Mouse (Mus musculus) neural tube, embryonic 14.5 days (tissue): ENCODE measurements at regions not wholly inside any gene's neighbourhood (a gene's known extent, or its start where the extent isn't known, plus 50 kb on each side); places are given as distances from the start of the nearest gene placed in this dataset.

Experiments
- ATAC-seq: fragments of 200-750 bp; cut with Nextera tagmentation; 2 replicates; pipeline ENCODE4 v1.8.0; 2017; ENCODE audit warnings: low read depth, mild to moderate bottlenecking, moderate TSS enrichment, moderate library complexity
- H3K27ac ChIP-seq: fragments of 300-500 bp; sonication (generic); 2 replicates; pipeline ENCODE4 v1.5.1; 2014; ENCODE audit warnings: low read depth, mild to moderate bottlenecking, control low read depth, low read length, moderate library complexity, mixed read lengths
- H3K27me3 ChIP-seq: fragments of 300-500 bp; sonication (generic); 2 replicates; pipeline ENCODE4 v1.6.1; 2014; ENCODE audit warnings: low read length; ENCODE audit not compliant: control insufficient read depth, insufficient read depth
- H3K36me3 ChIP-seq: fragments of 300-500 bp; sonication (generic); 2 replicates; pipeline ENCODE4 v1.6.1; 2014; ENCODE audit warnings: low read length, mixed read lengths; ENCODE audit not compliant: control insufficient read depth, insufficient read depth
- H3K4me1 ChIP-seq: fragments of 300-500 bp; sonication (generic); 2 replicates; pipeline ENCODE4 v1.6.1; 2014; ENCODE audit warnings: low read length; ENCODE audit not compliant: control insufficient read depth, insufficient read depth
- H3K4me2 ChIP-seq: fragments of 300-500 bp; sonication (generic); 2 replicates; pipeline ENCODE4 v1.6.1; 2014; ENCODE audit warnings: mild to moderate bottlenecking, low read depth, low read length, control low read depth
- H3K4me3 ChIP-seq: fragments of 300-500 bp; sonication (generic); 2 replicates; pipeline ENCODE4 v1.5.1; 2014; ENCODE audit warnings: low read depth, low read length, control low read depth, mixed read lengths
- H3K9ac ChIP-seq: fragments of 300-500 bp; sonication (generic); replicated peaks from 2 replicates; pipeline ENCODE4 v1.6.1; 2014; ENCODE audit warnings: low read depth, mild to moderate bottlenecking, control low read depth, low read length, mixed read lengths
- H3K9me3 ChIP-seq: fragments of 300-500 bp; sonication (generic); 2 replicates; pipeline ENCODE4 v1.6.1; 2016; ENCODE audit warnings: low read length; ENCODE audit not compliant: control insufficient read depth
- WGBS: fragments of 180-500 bp; shearing (Covaris S2); extraction: QIAGEN DNeasy Blood & Tissue Kit; methylation state at CpG from one replicate; pipeline ENCODE4 v1.1.7; 2014; 5-methylcytosine and 5-hydroxymethylcytosine counted together

- Histone ChIP-seq H3K27ac (peak overlapping the region; percentile 39; the same call in 1 of the 2 replicates), H3K36me3 (no peaks in the 10 kb centered on the region), H3K4me1 (peaks cover 10% of the 10 kb centered on the region; the same call in 1 of the 2 replicates), H3K9ac (no peak overlapping the region), H3K27me3 (no peaks in the 10 kb centered on the region), H3K9me3 (peaks cover 2% of the 10 kb centered on the region; the same call in 1 of the 2 replicates), H3K4me2 (no peak overlapping the region), H3K4me3 (no peak overlapping the region)
- 62% methylated on average over 4 of the region's 4 CpGs for WGBS
- no peak for ATAC-seq
These were observed 256.5 kb upstream of the Habp2 start for GRCm38 (mm10) chr19:56030401-56030925.

DNA sequence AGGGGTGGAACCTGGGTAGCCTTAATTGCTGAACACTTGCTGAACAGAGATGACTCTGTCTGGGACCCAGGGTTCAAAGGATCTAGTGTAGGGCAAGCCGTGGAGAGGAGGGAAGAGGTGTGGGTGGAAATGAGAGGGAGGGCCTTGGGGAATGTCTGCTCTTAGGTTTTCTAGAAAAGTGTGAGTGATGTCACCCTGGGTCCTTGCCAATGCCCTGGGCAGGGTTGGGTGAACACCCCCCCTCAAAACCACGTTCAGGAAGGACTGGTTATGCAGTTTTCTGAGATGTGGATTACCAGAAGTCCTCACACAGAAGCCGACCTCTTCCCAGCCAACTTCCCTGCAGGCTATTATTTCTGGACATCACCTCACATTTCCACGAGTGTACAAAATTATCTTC, 252.4 kb upstream of the Habp2 start:
- Histone ChIP-seq H3K27me3 (no peaks in the 10 kb centered on the region), H3K9ac (no peak overlapping the region), H3K36me3 (no peaks in the 10 kb centered on the region), H3K4me2 (no peak overlapping the region), H3K9me3 (no peaks in the 10 kb centered on the region), H3K27ac (no peak overlapping the region), H3K4me1 (peaks cover 6% of the 10 kb centered on the region; the same call in 1 of the 2 replicates), H3K4me3 (no peak overlapping the region)
- no peak for ATAC-seq
- WGBS: 68% methylated on average over 4 of the region's 4 CpGs

DNA sequence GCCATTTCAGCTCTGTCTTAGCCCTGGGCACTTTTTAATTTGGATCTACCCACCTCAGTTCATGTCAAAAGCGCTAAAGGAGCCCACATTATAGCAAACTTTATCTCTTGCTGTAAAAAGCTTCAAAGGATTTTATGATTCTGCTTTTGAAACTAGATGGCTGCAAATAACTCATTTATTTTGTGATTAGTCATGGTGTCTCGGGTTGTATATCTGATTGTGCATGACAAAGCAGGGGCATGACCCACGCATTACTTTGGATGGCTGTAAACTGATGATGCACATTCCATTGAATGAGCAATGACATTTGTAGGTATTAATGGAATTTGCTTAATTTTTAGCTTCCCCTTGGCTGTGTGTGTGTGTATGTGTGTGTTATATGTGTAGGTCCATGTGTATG, 249.4 kb upstream of the Habp2 start:
- no peak overlapping the region for H3K4me3 ChIP-seq
- 49% methylated on average over 3 of the region's 3 CpGs for WGBS
- H3K27ac ChIP-seq: no peak overlapping the region
- no peaks in the 10 kb centered on the region for H3K36me3 ChIP-seq
- H3K4me2 ChIP-seq: no peak overlapping the region
- no peaks in the 10 kb centered on the region for H3K27me3 ChIP-seq
- no peaks in the 10 kb centered on the region for H3K9me3 ChIP-seq
- ATAC-seq: no peak
- H3K9ac ChIP-seq: no peak overlapping the region
- no peaks in the 10 kb centered on the region for H3K4me1 ChIP-seq

DNA sequence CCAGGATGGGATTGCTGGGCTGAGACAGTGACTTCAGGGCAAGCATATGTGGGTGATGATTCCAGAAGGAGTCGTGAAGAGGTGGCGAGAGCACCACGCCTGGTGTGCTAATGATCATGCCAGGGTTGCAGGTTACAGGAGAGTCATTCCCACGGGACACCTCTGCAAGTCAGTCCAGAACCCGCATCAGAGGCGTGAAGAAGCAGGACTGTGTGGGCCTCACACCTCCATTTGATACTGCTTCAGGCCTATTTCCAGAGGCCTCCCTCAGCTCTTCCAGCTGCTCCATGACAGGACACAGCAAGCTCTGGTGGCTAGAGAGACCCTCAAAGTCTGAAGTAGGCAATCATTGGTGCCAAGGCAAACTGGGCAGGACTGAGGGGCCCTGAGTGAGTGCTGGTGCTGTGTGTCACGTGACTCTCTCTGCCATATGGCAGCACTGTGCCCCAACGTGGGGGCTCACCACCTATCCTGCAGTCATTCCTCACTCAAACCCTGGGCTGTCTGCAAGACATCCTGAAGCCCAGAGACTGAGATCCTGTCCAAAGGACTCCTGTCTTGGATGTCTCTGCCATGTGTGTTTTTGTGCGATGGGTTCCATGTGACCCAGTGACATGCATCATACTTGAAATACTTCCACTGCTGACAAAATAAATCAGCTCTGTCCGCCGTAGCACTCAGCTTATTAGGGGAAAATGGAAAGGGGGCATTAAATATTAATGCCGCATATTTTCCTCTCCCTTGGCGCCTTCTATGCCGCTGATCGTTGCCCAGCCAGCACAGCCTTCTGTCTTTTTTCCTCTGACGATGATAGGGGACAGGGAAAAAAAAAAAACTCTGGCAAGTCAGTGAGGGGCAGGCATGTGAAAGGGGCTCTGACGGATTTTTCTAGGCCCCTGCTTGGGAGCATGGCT, 247.6 kb upstream of the Habp2 start:
- Histone ChIP-seq H3K9ac (no peak overlapping the region), H3K9me3 (no peaks in the 10 kb centered on the region), H3K4me1 (no peaks in the 10 kb centered on the region), H3K27ac (0 out of 2 replicates have a peak overlapping the region, but pooled peaks have one; percentile 28), H3K36me3 (no peaks in the 10 kb centered on the region), H3K4me3 (no peak overlapping the region), H3K4me2 (no peak overlapping the region), H3K27me3 (no peaks in the 10 kb centered on the region)
- 53% methylated on average over 17 of the region's 17 CpGs for WGBS
- peak; percentile 44; the same call in 1 of the 2 replicates for ATAC-seq

- Histone ChIP-seq H3K9me3 (no peaks in the 10 kb centered on the region), H3K9ac (no peak overlapping the region), H3K4me2 (no peak overlapping the region), H3K4me1 (no peaks in the 10 kb centered on the region), H3K27ac (no peak overlapping the region), H3K4me3 (no peak overlapping the region), H3K27me3 (no peaks in the 10 kb centered on the region), H3K36me3 (no peaks in the 10 kb centered on the region)
- 99% methylated on average over 3 of the region's 3 CpGs for WGBS
- no peak for ATAC-seq
These were observed 245.0 kb upstream of the Habp2 start for GRCm38 (mm10) chr19:56041930-56042329.

DNA sequence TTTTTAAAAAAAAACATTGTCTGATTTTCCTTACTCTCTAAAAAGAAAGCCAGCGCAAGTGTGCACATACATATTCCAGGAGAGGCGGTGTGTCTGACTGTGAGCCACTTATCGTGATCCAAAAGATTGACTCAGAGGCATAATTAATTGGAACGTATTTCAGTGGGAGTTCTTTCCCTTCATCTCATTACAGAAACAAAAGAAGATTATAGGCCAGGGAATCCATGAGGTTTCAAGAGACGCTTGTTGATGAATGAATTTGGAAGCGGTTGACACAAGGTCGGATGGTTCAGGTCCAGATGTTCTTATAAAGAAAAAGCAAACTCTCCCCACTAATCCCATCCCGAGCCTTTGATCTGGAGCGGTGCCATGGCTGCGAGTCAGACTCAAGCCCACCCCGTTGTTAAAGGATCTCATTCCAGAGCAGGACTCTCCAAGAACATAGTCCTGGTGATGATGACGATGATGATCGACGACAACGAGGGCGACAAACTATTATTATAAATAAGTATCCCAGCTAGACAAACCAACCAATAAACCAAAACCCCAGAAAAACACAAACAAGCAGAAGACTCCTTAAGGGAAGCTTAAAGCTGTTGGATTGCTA, 240.1 kb upstream of the Habp2 start:
- Histone ChIP-seq H3K4me3 (no peak overlapping the region), H3K36me3 (no peaks in the 10 kb centered on the region), H3K27me3 (no peaks in the 10 kb centered on the region), H3K27ac (no peak overlapping the region), H3K4me1 (no peaks in the 10 kb centered on the region), H3K9me3 (no peaks in the 10 kb centered on the region), H3K9ac (no peak overlapping the region), H3K4me2 (no peak overlapping the region)
- WGBS: 83% methylated on average over 16 of the region's 16 CpGs
- no peak for ATAC-seq

- Histone ChIP-seq H3K4me1 (no peaks in the 10 kb centered on the region), H3K4me3 (no peak overlapping the region), H3K9me3 (no peaks in the 10 kb centered on the region), H3K27ac (no peak overlapping the region), H3K36me3 (no peaks in the 10 kb centered on the region), H3K27me3 (no peaks in the 10 kb centered on the region), H3K4me2 (no peak overlapping the region), H3K9ac (no peak overlapping the region)
- 91% methylated on average over 8 of the region's 8 CpGs for WGBS
- no peak for ATAC-seq
These were observed 232.8 kb upstream of the Habp2 start for GRCm38 (mm10) chr19:56054186-56054585.

GRCm38 (mm10) chr19:56056397-56056796, 230.5 kb upstream of the Habp2 start:
- Histone ChIP-seq H3K9ac (no peak overlapping the region), H3K27me3 (no peaks in the 10 kb centered on the region), H3K4me1 (no peaks in the 10 kb centered on the region), H3K36me3 (no peaks in the 10 kb centered on the region), H3K4me2 (no peak overlapping the region), H3K27ac (no peak overlapping the region), H3K4me3 (no peak overlapping the region), H3K9me3 (no peaks in the 10 kb centered on the region)
- 86% methylated on average over 6 of the region's 6 CpGs for WGBS
- no peak for ATAC-seq
